Mouse (Mus musculus) embryonic fibroblast, embryonic 13.5 days (primary cell): ENCODE data around the gene Pdrg1.

Experiments used
- CTCF ChIP-seq: IDR thresholded peaks from 2 replicates; pipeline ENCODE4 v1.5.1; 2011; ENCODE audit warnings: mild to moderate bottlenecking, control low read depth, low read length, moderate library complexity, borderline replicate concordance; ENCODE audit not compliant: insufficient read depth
- POLR2A ChIP-seq: IDR thresholded peaks from 2 replicates; pipeline ENCODE4 v1.6.1; 2011; ENCODE audit warnings: low read depth, mild to moderate bottlenecking, control low read depth, low read length, moderate library complexity

DNA sequence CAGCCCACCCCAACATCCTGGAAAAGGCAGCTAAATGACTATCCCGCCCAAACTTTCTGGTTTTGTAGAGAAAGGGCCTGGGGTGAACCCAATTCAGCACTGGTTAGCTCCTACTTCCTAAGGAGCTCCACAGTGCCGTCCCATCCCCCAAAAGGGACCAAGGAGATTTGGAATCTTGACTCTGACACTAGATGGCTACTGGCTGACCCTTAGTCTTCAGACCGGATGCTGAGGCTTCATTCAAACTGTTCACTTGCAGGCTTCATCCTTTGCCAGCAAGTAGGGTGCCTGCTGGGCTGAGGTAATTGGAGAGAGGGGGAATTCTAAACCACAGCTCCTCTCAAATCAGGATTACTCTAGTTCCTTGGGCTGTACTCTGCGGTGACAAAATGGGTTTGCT is 17.7 kb upstream of the Pdrg1 start:
- TF ChIP-seq POLR2A (no peak), CTCF (no peak)
